Mouse (Mus musculus) spleen, postnatal 4 days (tissue): ENCODE data around the gene Sec24a.
"Not testable (repeated sequence)": the region's sequence is repeated elsewhere in the genome, so short reads cannot be mapped to it uniquely, and the experiment has no call there.

Experiments used
- DNase-seq, 2 experiments: peaks; one replicate each; pipeline ENCODE4 v3.0.0; 2022; ENCODE audit warnings: low spot score in 2 of 2

Sec24a gene

DNA sequence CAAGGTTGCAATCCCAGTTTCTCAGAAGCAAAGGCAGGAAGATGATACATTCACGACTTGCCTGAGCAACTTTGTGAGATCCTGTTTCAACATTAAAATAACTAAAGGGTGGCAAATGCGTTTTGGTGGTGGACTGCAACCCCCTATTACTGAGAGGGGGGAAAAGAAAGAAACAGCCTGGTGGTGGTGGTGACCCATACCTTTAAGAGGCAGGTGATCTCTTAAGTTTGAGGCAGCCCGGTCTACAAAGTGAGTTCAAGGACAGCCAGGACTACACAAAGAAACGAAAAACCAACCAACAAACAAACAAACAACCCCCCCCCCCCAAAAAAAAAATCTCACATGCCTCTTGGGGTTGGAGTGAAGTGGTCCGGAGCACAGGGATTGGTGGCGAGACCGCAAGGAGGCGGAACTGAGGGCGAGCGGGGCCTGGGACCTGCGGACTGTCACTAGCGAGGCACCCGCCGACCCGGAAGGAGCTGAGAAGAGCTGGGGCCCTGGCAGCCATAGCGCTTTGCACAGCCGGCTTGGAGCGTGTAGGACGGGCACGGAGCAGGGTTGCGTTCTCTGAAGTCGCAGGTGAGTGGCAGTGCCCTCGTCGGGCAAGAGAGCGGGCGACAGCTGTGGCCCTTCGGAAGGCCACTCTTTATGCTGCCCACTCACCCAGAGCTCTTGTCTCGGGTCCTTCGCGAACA lies at the start of gene Sec24a, which contains the start of gene Sar1b:
Gene Sec24a (minus strand): TSS at position 422 of the 695 bp plus-strand sequence.
Gene Sar1b (plus strand): TSS at position 475 of the 695 bp plus-strand sequence.
- peak; percentile 83 to 94 for DNase-seq

DNA sequence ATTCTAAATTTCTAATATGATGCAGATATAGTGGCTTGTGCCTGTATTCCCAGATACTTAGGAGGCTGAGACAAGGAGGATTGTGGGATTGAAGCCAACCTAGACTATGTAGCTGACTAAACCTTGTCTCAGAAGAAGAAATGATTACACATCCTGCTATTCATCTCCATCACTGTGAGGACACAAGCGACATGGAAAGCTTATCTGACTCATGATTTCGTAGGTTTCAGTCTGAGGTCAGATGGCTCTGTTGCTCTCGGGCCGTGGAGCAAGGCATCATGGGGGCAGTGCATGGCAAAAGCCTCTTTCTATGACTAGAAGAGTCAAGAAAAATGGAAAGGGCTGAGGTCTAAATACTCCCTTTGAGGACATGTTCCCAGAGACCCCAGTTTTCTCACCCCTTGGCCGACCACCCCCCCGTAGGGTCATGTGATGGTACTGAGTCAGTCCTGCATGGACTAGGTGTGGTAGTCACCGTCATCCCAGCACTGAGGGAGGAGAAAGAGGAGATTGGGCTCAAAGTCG lies 48.6 kb upstream of the Sec24a start:
- no peak for DNase-seq

- DNase-seq = peak in 1 of 2 experiments; percentile 59
These were observed 47.8 kb upstream of the Sec24a start for GRCm38 (mm10) chr11:51811230-51811629.

- DNase-seq = no peak
These were observed 46.3 kb upstream of the Sec24a start for GRCm38 (mm10) chr11:51809632-51810224.

DNA sequence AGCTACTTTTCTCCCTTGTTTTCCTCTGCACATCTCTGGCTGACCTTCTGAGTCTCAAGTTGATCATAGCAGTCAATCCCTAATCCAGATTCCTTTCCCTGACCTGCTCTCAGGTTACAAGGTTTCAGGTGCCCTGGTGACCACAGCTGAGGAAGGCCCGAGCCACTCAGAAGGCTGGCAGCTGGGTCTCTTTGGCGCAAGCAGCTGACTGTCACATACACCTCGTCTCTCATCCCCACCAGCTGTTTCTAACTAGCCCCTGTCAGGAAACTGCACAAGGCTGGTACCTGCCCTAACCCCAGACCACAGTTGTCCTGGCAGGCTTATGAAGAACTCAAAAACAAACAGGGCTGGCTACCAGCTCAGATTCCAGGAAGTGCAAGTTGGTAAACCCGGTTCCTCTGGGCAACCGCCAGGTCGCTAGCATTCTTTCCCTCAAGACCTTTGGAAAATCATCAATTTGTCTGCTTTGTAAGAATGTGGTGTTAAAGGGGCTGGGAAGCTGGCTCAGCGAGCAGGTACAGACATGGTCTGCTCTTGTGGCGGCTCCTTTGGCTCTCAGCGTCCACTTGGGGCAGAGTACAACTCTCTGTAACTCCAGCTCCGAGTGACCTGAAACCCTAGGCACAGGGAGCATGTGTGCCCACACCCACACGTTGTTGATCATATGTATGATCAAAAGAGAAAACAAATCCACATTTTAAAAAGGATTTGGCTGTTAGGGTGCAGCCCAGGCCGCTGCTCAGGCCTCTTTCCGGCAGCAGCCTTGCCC lies 43.9 kb upstream of the Sec24a start:
- no peak for DNase-seq

GRCm38 (mm10) chr11:51805221-51805981 lies 42.0 kb upstream of the Sec24a start:
- DNase-seq = peak; percentile 70 to 77

DNA sequence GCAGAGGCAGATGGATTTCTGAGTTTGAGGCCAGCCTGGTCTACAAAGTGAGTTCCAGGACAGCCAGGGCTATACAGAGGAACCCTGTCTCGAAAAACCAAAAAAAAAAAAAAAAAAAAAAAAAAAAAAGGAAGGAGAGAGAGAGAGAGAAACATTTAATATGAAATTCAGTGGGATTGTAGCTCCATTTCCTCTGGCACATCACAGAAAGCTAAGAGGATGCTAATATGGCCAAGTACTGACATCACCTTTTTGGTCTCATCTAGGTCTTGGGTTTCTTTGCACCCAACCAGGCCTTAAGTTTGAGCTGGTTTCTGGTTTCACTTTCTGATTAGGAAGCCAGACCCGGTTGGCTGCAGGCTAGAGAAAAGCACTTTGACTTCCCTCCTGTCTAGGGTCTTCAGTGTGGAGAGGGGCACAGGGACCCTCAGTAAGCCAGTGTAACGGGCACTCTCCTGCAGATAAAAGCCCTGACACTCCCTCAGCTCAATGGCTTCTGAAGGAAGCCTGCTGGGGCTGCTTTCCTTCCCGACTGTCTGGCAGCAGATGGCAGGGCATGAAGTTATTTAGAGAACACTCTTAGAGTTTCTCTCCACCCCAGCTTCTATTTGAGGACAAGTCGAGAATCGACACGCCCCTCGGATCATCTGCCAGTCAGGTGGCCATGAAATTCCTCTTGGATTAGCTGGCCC lies 37.3 kb upstream of the Sec24a start:
- no peak for DNase-seq

- no peak for DNase-seq
These were observed 32.8 kb upstream of the Sec24a start for GRCm38 (mm10) chr11:51796272-51796671.

- DNase-seq = no peak
These were observed 27.2 kb upstream of the Sec24a start for GRCm38 (mm10) chr11:51790662-51791061.

GRCm38 (mm10) chr11:51789735-51790134 lies 26.3 kb upstream of the Sec24a start:
- not testable (repeated sequence) for DNase-seq

DNA sequence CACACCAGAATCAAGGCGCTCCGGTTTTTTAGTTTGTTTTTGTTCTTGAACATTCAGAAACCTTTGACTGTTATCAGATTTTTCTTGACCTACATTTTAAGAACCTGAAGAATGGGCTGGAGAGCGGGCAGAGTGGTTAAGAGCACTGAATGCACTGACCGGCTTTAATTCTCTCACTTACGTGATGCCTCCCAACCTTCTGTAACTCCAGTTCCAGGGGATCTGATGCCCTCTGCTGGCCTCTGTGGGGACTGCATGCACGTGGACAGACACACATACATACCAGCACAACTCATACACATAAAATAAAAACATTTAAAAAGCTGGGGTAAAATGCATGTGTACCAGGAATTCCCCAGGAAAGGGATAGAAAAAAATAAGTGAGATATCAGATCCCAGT lies 22.5 kb upstream of the Sec24a start:
- peak; percentile 68 to 88 for DNase-seq

GRCm38 (mm10) chr11:51782721-51783120 lies 19.3 kb upstream of the Sec24a start:
- no peak for DNase-seq

- no peak for DNase-seq
These were observed 17.4 kb upstream of the Sec24a start for GRCm38 (mm10) chr11:51780773-51781267.

GRCm38 (mm10) chr11:51777478-51777877 lies 14.0 kb upstream of the Sec24a start:
- no peak for DNase-seq

GRCm38 (mm10) chr11:51775507-51775906 lies 12.1 kb upstream of the Sec24a start:
- DNase-seq = no peak

- DNase-seq = no peak
These were observed 4.9 kb upstream of the Sec24a start for GRCm38 (mm10) chr11:51768296-51768695.

DNA sequence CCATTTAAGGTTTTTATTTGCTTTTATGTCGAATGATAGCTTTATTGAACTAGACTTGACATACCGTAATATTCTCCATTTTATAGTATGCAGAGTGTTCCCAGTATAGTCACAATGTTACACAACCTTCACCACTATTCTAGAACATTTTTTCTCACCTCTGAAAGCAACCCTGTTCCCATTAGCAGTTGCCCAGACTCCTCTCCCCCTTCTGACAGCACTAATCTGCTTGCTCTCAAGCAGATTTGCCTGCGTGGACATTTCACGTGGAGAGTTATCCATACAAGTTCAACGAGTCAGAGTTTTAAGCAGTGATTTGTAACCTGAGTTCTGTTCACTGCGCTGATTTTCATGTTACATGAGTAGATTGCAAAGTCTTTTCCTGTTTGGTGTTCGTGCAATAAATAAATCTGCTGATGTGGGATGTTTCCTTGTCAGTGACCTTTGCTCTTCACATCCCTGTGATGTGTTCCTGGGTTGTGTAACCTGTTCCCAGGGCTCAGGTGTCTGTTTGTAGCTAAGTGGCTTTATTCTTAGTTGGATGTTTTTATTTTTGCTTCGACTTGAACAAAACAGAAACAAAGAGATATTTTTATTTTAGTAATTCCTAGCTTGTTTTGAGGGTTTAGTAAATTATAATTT lies 4.3 kb upstream of the Sec24a start:
- no peak for DNase-seq

DNA sequence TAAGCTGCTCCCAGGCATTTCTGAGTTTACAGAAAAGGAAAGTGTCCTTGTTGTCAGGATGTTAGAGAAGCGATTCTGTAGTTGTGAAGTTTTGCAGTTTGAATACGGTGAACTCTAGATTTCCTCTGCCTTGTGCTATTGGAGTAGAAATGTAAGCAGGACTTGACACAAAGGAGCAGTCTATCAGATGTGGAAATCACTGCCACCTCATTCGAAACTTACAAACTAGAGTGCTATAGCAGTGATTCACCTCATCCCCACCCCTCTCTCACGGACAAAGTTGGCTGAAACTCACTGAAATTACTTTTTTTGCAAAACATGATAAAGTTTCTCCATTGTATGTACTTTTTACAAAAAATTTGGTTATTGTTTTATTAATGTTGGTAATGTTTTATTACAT lies 1.4 kb upstream of the Sec24a start:
- DNase-seq = no peak

DNA sequence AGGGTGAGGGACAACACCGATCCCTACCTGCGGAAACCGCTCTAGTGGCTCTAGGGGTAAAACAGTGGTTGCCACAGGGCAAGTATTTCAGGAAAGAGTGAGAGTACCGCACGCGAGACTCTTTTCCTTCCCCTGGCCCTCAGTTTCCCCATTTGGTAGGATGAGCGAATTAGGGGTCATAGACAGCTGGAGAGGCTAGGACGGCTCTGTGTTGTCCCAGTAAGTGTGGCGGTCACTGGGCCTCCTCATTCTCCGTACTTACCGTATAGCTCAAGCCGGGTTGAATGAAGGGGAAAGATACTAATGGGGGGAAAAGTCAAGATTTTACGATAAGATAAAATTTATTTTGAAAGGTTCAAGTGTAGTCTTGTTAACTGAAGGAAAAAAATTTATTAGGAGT lies 521 bp upstream of the Sec24a start:
- DNase-seq = no peak

GRCm38 (mm10) chr11:51761241-51761640 lies 2.2 kb downstream of the Sec24a start:
- no peak for DNase-seq
